25 mouse cellular contexts compared by ENCODE assay signal in the genomic region with DNA sequence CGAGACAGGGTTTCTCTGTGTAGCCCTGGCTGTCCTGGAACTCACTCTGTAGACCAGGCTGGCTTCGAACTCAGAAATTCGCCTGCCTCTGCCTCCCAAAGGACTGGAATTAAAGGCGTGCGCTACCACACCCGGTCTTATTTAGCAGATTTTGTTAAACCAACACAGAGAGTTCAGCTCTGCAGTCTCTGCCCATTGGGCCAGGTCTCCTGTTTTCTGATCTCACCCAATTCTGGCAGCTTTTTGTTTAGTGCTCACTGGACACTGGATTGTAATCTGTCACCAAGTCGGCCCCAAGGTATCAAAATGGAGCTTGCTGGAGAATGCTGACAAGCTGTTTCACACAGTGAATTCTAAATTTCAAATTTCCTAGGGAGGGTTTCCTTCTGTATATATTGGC. TPM values are rescaled to one million over a fixed set of nuclear protein-coding genes. Genes with fewer than 3 reads are reported as not detected.
DNase-seq lines count a peak whose midpoint lies in the region; TF ChIP-seq lines count a peak whose summit lies in the region.
"Had no signal": no experiment of that assay in that cellular context is flagged by ENCODE, and none has a peak within 500 bp of the region (broad histone marks: within the 10 kb centered on the region; RNA-seq: fewer than 3 reads in every experiment).

No protein-coding gene starts in this region.

- no peak overlapping the region for H3K27ac ChIP-seq in liver, adult 2 months (replicated peaks; ENCODE audit: insufficient read depth, low read depth, low read length)

- no peak overlapping the region for H3K4me3 ChIP-seq in liver, adult 2 months (ENCODE audit: insufficient read depth, low read depth, low read length)

- no peaks in the 10 kb centered on the region for H3K27me3 ChIP-seq in liver, adult 2 months (ENCODE audit: control insufficient read depth, insufficient read depth, low read length)
- H3K27me3 ChIP-seq: CH12.LX, Patski had no signal

- no peak overlapping the region for H3K9ac ChIP-seq in liver, adult 2 months (ENCODE audit: low read depth, low read length)

- H3K36me3 ChIP-seq in liver, adult 2 months (ENCODE audit: control insufficient read depth, insufficient read depth, low read length): no peaks in the 10 kb centered on the region

- no peak for TF ChIP-seq POLR2A in liver, adult 2 months (IDR thresholded peaks at IDR 0.05; ENCODE audit: extremely low read depth, insufficient read depth, low read length)

- DNase-seq in heart, adult 11 months: peak; percentile 88
- no peak for DNase-seq in heart, postnatal 4 days
- DNase-seq in liver, adult 2 months (ENCODE audit: extremely low read depth, low read depth, low spot score): peak; percentile 65
- DNase-seq in liver: no peak
- DNase-seq: adrenal gland, adult 2 months; adrenal gland, adult 8-10 months; adrenal gland, postnatal 10 days; adrenal gland, postnatal 14 days; adrenal gland, postnatal 25 days; adrenal gland, postnatal 36 days; B cell, adult 2 months; cerebellum, adult 11 months; cerebellum, adult 11-12 months; cerebellum, adult 18-20 months had no signal

- WGBS in liver, adult 2 months: 76% methylated on average over 7 of the region's 7 CpGs

- no peak for TF ChIP-seq CTCF in liver, adult 2 months (IDR thresholded peaks at IDR 0.05; ENCODE audit: low read depth, low read length)

- peaks cover 31% of the 10 kb centered on the region for H3K79me2 ChIP-seq in liver, adult 2 months (ENCODE audit: control insufficient read depth, insufficient read depth, low read length)

- H3K4me1 ChIP-seq in liver, adult 2 months (ENCODE audit: control insufficient read depth, insufficient read depth, low read length): peaks cover 12% of the 10 kb centered on the region

RNA-seq across cellular contexts. Expression of a gene that starts 3.1 kb away (rescaled TPM):
- 10 to 100 TPM; 17.4 to 18.5 TPM for total RNA-seq in heart, postnatal 4 days (2021)
- 14.6 and 20.7 TPM in 2 replicates for total RNA-seq in liver, adult 2 months (2014; rRNA removed)
- polyA plus RNA-seq in liver, adult 2 months (2012; rRNA removed): 5.1 and 5.2 TPM in 2 replicates

RNA-seq across cellular contexts. Expression of a gene that starts 21.0 kb away (rescaled TPM):
- not detected for total RNA-seq in heart, postnatal 4 days (2021)
- not detected in 2 replicates for total RNA-seq in liver, adult 2 months (2014; rRNA removed)
- not detected in 2 replicates for polyA plus RNA-seq in liver, adult 2 months (2012; rRNA removed)
- total RNA-seq: adrenal gland, adult 18-20 months; adrenal gland, adult 2 months; adrenal gland, adult 8-10 months; adrenal gland, postnatal 10 days; adrenal gland, postnatal 14 days; adrenal gland, postnatal 25 days; adrenal gland, postnatal 36 days; adrenal gland, postnatal 4 days; CH12.LX; ES-E14; G1E; MEL had no signal
- polyA plus RNA-seq: activated CD4-positive, CD25-positive, alpha-beta regulatory T cell, adult 4 months; adrenal gland, adult 2 months; brain, embryonic 14.5 days; C2C12; CD4-positive, CD25-positive, alpha-beta regulatory T cell, adult 4 months; G1E; Patski had no signal

RNA-seq across cellular contexts. Expression of a gene that starts 32.5 kb away (rescaled TPM):
- total RNA-seq in heart, postnatal 4 days (2021): under 1 TPM; 0.55 to 0.68 TPM
- 287 and 443 TPM in 2 replicates for total RNA-seq in liver, adult 2 months (2014; rRNA removed)
- 157 and 182 TPM in 2 replicates for polyA plus RNA-seq in liver, adult 2 months (2012; rRNA removed)
- total RNA-seq: CH12.LX, MEL had no signal
- polyA plus RNA-seq: activated CD4-positive, CD25-positive, alpha-beta regulatory T cell, adult 4 months; C2C12; CD4-positive, CD25-positive, alpha-beta regulatory T cell, adult 4 months; G1E; Patski had no signal

Comparison
In these comparisons a context has a peak if more than half of its experiments do, and no peak if none do; other contexts are left out.
1. DNase-seq: peak in heart, adult 11 months (single experiment) and liver, adult 2 months (single experiment); none in heart, postnatal 4 days (single experiment) and liver (single experiment).
2. RNA of a gene that starts 32.5 kb away (total RNA-seq): 287 to 443 TPM in liver, adult 2 months; 0.55 to 0.68 TPM in heart, postnatal 4 days; every median in the first group is over 100 times any median in the second.